Mouse (Mus musculus) spleen, adult 2 months (tissue): ENCODE measurements around the gene Gm7903. TPM values are rescaled to one million over a fixed set of nuclear protein-coding genes. Genes with fewer than 3 reads are reported as not detected.
"Not testable (repeated sequence)": the region's sequence is repeated elsewhere in the genome, so short reads cannot be mapped to it uniquely, and the experiment has no call there.

Source experiments
- DNase-seq, 2 experiments: peaks; one replicate each; pipeline versions ENCODE4 v3.0.0 to v3.0.0-alpha.2; 2012 to 2021; ENCODE audit warnings: low spot score in 2 of 2, low read depth in 1 of 2
- H3K27ac ChIP-seq: fragments of 200-500 bp; 2 replicates; pipeline ENCODE4 v1.5.1; 2012; ENCODE audit warnings: low read length, inconsistent platforms; ENCODE audit not compliant: insufficient read depth
- H3K27me3 ChIP-seq: fragments of 200-500 bp; 2 replicates; pipeline ENCODE4 v1.6.1; 2012; ENCODE audit warnings: mild to moderate bottlenecking, moderate library complexity, low read length, inconsistent platforms; ENCODE audit not compliant: control insufficient read depth, insufficient read depth
- H3K36me3 ChIP-seq: fragments of 200-500 bp; 2 replicates; pipeline ENCODE4 v1.6.1; 2012; ENCODE audit warnings: mild to moderate bottlenecking, low read length, inconsistent platforms; ENCODE audit not compliant: control insufficient read depth, insufficient read depth
- H3K4me1 ChIP-seq: fragments of 200-500 bp; 2 replicates; pipeline ENCODE4 v1.6.1; 2011; ENCODE audit warnings: inconsistent platforms; ENCODE audit not compliant: control insufficient read depth, insufficient read depth, insufficient read length
- H3K4me3 ChIP-seq: fragments of 200-500 bp; 2 replicates; pipeline ENCODE4 v1.5.1; 2011; ENCODE audit warnings: mild to moderate bottlenecking, inconsistent platforms; ENCODE audit not compliant: insufficient read depth, insufficient read length; ENCODE audit errors: extremely low read depth
- WGBS: fragments of 180-500 bp; shearing (Covaris S2); methylation state at CpG from one replicate; pipeline ENCODE4 v1.1.7; 2018; 5-methylcytosine and 5-hydroxymethylcytosine counted together
- polyA plus RNA-seq: library from polyadenylated mRNA; depleted of rRNA; stranded (reverse); fragments of >200 nt; gene quantifications from 2 replicates; pipeline ENCODE4 v1.2.3, GENCODE M21; 2012; rRNA removed

Gene Gm7903
- polyA plus RNA-seq, result not detected in 2 replicates

- H3K4me1 ChIP-seq, DNase-seq, H3K27me3 ChIP-seq, H3K27ac ChIP-seq, H3K36me3 ChIP-seq, H3K4me3 ChIP-seq: not testable (repeated sequence)
- no CpG with 5 or more reads among the region's 15 CpGs for WGBS
These were observed at the start of gene Gm7903 for GRCm38 (mm10) chrX:135433535-135433934. Gene Gm7903, plus strand, starts transcription at chrX:135433835.

GRCm38 (mm10) chrX:135403578-135403977 is 30.1 kb upstream of the Gm7903 start:
- not testable (repeated sequence) for H3K4me1 ChIP-seq, DNase-seq, H3K27me3 ChIP-seq, H3K27ac ChIP-seq, H3K4me3 ChIP-seq, H3K36me3 ChIP-seq
- WGBS, result no CpG with 5 or more reads among the region's 3 CpGs

- not testable (repeated sequence) for H3K36me3 ChIP-seq, DNase-seq, H3K4me1 ChIP-seq, H3K27ac ChIP-seq, H3K4me3 ChIP-seq, H3K27me3 ChIP-seq
- 44% methylated on average over 4 of the region's 7 CpGs for WGBS
These were observed 12.4 kb upstream of the Gm7903 start for GRCm38 (mm10) chrX:135421203-135421602.

DNA sequence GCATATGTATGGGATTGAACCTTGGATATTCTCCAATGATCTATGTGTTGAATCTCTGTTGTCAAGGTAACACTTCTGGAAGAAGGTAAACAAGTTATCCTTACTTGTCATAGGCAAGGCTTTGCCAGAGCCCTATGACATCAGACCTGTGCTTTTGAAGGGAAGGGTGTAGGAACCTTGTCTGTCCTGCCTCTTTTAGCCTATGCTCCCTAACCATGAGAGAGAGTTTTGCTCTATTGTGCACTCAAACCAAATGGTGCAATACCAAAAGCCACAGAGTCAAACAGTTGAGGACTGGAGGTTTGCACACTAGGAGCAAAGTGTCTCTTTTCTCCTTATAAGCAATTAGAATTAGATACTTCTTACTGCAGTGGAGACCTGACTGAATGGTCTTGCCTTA is 11.8 kb upstream of the Gm7903 start:
- DNase-seq, H3K27me3 ChIP-seq, H3K4me1 ChIP-seq, H3K36me3 ChIP-seq, H3K27ac ChIP-seq, H3K4me3 ChIP-seq: not testable (repeated sequence)

DNA sequence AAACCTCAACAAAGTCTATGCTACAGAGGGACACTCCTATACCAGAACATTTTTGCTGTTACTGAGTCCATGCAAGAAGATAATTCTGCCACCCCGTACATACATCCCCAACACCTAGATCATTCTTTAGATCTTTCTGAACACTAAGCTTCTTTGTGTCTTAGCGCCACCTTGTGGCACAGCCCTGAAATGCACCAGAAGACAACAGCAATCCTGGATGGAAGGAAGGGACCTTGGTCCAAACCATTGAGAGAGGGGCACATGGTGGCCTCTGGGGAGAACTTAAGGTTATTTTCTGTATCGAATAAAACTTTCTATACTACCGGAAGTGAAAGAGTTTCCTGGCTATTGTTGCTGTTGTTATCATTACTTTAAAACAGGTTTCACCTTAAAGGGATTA is 11.2 kb upstream of the Gm7903 start:
- not testable (repeated sequence) for H3K4me1 ChIP-seq, H3K36me3 ChIP-seq, H3K27ac ChIP-seq, H3K27me3 ChIP-seq, H3K4me3 ChIP-seq, DNase-seq
- no CpG with 5 or more reads among the region's 4 CpGs for WGBS

DNA sequence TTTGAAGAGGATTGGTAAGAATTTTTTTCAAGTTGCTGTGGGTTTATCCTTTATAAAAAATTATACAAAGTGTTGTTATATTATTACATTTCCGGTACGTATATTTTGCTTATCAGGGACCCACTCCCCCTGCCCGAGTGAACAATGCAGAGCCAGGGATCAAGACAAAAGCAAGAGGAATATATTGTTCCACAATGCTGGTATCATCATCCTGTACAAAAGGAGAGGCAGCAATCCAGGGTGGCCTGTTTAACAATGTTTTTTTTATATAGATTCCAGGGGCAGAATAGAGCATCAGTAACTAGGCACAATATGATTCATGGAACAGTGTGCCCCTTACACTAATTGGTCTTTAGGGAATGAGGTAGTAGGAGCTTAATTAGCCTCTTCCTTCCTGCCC is 30.5 kb downstream of the Gm7903 start:
- H3K36me3 ChIP-seq, H3K27me3 ChIP-seq, DNase-seq, H3K4me3 ChIP-seq, H3K27ac ChIP-seq, H3K4me1 ChIP-seq: not testable (repeated sequence)
- no CpG with 5 or more reads among the region's 3 CpGs for WGBS

DNA sequence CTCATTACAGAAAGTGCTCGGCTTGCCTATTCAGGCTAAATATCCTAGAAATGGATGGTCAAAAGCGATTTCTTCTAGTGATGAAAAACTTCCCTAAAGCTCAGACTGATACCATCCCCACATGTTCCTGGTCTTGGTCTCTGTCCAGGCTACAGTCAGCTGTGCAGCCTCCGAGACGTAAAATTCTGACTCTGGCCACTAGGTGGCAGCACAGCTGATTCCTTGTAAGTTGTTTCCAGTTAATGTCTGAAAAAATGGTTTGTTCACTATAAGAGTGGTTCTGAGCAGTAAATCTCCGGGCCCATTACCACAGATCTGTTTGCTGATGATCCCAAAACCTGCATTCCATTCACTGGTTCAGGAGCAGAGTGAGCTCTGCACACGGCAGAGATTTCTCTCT is 48.3 kb downstream of the Gm7903 start:
- H3K4me3 ChIP-seq, DNase-seq, H3K36me3 ChIP-seq, H3K4me1 ChIP-seq, H3K27me3 ChIP-seq, H3K27ac ChIP-seq: not testable (repeated sequence)
- no CpG with 5 or more reads among the region's 6 CpGs for WGBS

GRCm38 (mm10) chrX:135483183-135483582 is 49.5 kb downstream of the Gm7903 start:
- not testable (repeated sequence) for H3K27me3 ChIP-seq, H3K27ac ChIP-seq, H3K4me3 ChIP-seq, H3K36me3 ChIP-seq, H3K4me1 ChIP-seq, DNase-seq
- no CpG with 5 or more reads among the region's 3 CpGs for WGBS

Other genes starting within 250 kb of the Gm7903 start
- not detected in 2 replicates for gene Tceal6, start 223.1 kb upstream of the Gm7903 start, polyA plus RNA-seq
- not detected in 2 replicates for gene Pramel3, start 131.5 kb upstream of the Gm7903 start, polyA plus RNA-seq
- not detected in 2 replicates for gene Gm5128, start 60.6 kb upstream of the Gm7903 start, polyA plus RNA-seq
- not detected in 2 replicates for gene AV320801, start 60.8 kb downstream of the Gm7903 start, polyA plus RNA-seq
- 0.12 TPM in 1 of 2 replicates, not detected in the other for gene Nxf7, start 164.9 kb downstream of the Gm7903 start, polyA plus RNA-seq
- not detected in 2 replicates for gene Prame, start 193.9 kb downstream of the Gm7903 start, polyA plus RNA-seq